Mouse (Mus musculus) gastrocnemius, postnatal 36 days (tissue): ENCODE data around the gene Bmf. TPM values are rescaled to one million over a fixed set of nuclear protein-coding genes. Genes with fewer than 3 reads are reported as not detected.

Source experiments
- DNase-seq, 2 experiments: peaks; one replicate each; pipeline ENCODE4 v3.0.0; 2022
- intact Hi-C: fragments of 180-260 bp; cut with DNase I; formaldehyde crosslinking; loops from one replicate; pipeline ENCODE4 v1.15.1; 2025
- total RNA-seq, 2 experiments: library from RNA; stranded (reverse); gene quantifications; 2 replicates each; pipeline ENCODE4 v1.2.3; 2021

The Bmf gene
- total RNA-seq, 2 experiments from 2014 or later, result 2.9 to 6.0 TPM

DNA sequence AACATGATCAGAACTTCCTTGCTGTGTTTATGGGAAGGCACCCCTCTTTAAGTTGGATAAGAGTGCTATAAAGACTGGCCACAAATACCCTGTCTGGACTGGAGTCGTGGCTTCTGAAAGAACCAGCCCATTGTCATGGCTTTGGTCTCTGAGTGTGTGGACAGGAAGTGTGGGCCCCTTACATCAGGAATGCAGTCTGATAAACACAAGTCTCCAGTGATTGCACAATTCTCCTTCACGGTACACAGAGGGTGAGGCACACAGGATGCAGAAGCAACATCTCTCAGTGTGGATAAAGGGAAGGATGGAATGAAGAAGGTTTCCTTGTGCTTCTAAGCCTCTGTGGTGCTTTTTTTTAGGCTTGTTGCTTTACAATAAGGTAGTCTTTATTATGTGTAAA, 27.2 kb downstream of the Bmf start:
- intact Hi-C loops, result no loop called here
- DNase-seq, result no peak

DNA sequence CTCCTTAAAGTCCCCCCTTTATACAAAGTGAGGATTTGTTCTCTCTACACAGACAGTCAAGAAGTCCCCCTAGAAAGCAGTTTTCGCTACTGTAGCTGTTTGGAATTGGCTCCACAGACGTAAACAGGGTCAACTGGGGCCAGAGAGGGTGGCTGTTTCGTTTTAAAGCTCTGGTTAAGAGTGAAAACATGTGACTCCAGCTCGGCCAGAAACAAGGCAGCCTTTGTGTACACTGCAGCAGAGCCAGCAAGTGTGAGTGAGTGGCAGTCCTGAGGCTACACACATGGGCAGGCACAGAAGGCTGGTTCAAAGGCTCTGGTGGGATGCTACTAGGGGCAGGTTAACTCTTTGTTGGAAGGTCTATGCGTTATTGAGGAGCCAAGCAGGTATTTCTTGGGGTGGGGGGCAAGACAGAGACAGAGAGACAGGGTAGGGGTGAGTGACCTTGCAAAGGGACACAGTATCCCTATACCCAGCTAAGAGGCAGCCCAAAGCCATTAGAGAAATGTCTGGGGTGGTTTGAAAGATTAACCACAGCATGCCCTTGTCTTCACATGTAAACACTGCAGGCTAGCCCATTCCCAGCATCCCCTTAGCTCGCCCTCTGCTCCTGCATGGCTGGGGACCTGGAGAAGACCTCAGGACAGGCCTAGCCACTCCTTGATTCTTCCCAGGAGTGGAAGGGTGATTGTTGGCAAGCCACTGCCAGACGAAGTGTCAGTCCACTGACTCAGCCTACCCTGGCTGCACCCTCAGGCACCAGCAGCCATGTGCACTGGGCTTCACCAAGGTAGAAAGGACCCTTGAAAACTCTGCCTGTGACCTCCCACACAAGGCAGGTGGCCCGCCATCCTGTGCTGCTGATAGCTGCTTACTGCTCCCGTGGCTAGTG, 29.2 kb downstream of the Bmf start:
- DNase-seq, result no peak
- intact Hi-C loops, result no loop called here

DNA sequence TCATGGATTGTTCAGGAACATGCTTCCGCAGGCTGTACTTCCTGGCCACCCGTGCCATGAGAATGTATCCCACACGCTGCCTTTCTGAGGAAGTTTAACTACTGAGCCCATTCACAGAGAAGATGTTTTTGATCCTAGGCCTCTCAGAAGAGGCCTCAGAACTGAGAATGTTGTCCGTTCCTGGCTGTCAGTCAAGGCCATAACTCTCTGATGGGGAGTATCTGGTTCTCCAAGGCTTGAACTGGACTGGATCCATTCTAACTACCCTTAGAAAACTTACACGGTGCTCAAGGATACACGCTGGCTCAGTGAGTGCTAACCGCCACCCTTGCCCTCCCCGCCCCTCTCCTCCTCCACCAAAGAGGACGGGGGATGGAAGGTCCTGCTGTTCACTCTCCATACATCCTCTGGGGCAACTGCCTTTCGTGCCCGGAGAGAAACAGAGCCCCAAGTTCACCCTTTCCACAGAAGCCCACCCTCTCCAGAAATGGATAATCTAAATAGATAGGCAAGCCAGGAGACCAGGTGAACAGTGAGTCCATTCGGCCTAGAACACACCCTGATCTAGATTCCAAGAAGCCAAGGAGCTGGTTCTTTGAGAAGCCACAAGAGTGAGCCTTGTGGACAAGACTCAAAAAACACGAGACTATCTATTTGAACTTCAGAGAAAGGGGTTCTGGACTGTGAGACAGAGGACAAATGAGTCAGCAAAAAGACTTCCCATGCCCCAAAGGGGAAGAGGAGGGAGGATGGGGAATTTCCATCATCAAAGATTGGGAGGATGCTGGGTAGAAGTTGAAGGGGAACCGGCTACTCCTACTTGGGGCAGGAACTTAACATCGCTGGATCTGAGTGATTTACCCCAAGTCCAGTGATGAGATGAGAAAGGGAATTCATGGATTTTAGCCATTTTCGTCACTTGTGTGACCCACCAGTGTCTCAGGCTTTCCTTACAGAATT, 36.8 kb downstream of the Bmf start:
- intact Hi-C loops, result loop anchor here (5.0 kb wide), 1 partner anchor 35 kb away; the partner anchor contains the start of gene Bmf
- DNase-seq, result no peak

DNA sequence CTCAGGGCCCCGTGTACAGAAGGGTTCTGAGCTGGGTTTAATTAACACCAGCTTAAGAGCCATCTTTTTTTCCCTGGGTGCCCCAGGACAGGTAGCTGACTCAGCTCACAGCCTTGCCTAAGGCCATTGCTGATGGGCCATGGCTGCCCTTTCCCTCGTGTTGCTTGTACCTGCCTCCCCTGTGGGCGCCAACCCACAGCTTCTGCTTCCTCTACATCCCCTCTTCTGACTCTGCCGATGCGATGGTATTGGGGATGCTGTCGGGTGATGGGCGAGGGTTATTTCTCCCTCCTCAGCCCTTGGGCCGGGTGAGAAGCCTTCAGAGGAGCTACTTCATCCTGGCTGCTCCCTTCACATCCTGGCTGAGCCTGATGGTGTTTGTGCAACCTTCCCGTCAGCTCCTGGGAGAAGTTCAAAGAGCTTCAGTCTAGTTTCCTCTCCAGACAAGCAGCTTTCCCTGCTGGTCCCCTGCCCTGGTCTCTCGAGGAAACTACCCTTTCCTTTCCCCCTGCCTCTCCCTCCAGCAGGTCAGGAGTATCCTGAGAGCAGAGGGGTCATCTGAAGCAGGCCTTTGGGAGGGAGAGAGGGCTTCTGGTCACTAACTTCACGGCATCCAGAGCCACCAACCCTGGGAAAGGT, 37.6 kb downstream of the Bmf start:
- DNase-seq, result peak in 1 of 2 experiments; percentile 11

DNA sequence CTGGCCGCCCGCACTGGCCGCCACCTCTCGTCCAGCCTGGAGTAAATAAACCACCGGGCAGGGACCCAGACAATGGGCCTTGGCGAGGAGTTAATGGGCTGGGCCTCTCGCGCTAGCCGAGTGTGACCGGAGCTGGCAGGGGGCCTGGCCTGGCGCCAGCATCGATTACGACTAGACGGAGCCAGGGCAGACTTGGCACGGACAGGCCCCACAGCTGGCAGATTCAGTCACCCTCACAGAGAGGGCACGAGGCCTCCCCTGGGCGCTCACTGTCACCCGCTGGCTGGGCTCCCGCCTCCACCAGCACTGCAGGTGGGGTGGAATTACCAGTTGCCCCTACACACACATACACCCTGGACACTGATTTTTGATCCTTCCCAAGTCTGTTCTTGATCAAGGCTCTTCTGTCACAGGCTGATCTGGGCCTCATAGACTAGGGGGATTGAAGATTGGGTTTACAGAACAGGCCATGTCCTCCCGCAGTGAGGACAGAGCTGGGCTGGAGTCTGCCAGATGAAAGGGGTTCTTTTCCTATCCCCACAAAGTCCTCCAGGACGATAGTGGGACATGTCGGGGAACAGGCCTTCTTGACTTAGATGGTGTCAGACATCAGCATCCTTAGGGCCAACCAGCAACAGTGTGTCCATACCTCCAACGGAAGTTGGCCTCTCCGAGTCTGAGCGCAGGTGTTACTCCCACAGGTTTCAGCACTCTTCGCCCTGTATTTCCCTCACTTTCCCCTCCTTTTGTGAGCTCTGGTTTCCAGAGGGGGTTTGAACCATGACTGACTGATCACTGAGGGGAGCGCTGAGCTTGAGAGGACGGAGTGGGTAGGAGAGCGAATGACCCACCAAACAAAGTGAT, 38.8 kb downstream of the Bmf start:
- DNase-seq, result peak; percentile 90
- intact Hi-C loops, result loop anchor here (5.0 kb wide), 1 partner anchor 37 kb away; the partner anchor contains the start of gene Bmf

More for the DNA sequence above, 37.6 kb downstream of the Bmf start:
- intact Hi-C loops, result loop anchor here (5.0 kb wide), 1 partner anchor 35 kb away; the partner anchor contains the start of gene Bmf

DNA sequence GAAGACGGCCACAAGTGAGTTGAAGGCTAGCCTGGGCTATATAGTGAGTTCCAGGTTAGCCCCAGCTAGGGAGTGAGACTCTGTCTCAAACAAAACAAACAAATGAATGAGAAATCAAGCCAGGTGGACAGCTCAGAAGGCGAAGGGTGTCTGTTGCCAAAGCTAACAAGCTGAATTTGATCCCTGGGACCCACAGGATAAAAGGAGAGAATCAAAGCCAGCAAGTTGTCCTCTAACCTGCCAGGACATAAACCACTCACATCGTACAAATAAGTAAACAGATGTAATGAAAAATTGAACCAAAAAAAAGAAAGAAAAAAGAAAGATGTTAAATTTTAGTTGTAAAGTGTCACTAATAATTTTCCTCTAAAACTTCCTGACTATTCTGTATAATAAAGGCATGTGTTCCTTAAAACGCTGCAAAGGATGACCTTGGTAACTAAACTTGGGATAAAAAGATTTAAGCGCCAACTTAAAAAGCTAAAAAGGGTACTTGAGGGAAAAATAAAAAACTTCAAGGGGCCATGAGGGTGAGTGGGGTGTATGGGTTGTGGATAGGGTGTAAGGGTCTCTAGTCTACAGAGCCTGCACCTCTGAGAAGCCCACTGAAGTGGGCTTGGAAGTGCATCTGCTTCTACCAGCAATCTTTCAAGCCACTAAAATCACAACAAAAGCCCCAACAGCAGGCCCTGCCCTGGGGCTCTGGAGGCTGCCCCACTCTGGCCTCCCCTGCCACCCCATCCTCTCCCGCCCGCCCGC, 39.6 kb downstream of the Bmf start:
- intact Hi-C loops, result loop anchor here (5.0 kb wide), 1 partner anchor 37 kb away; the partner anchor contains the start of gene Bmf
- DNase-seq, result no peak

DNA sequence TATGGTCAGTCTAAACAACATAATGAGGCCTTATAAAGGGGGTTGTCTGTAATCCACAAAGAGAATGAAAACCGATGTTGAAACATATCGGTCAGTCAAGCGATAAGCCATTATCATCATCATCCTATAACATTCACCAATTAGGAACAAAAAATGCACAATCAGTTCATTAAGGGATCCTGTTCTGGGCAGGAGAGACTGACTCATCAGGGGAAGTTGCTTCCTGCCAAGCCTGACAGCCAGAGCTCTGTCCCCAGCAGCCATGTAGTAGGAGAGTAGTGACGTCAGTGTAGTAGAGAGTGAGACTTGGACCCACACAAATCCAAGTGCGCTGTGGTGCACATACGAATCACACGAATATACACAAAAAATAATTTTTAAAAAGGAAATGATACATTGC, 42.4 kb downstream of the Bmf start:
- DNase-seq, result no peak
- intact Hi-C loops, result no loop called here

DNA sequence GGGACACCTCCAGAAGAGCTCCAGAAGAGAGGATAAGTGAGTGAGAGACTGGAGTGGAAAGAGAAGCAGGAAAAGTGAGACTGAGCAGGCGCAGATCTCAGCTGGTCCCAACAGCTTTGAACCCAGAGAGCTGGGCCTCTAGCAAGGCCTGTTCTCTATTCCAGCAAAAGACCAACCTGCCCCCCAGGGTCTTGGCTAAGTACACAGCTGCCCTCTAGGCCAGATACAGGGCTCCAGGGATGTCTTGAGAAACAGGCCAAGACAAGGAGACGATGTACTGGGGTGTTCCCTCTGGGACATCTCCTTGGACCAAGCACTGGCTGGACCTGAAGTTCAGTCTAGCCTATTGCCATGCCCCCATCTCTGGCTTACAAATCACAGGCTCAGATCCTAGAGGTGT, 49.3 kb downstream of the Bmf start:
- DNase-seq, result no peak
- intact Hi-C loops, result no loop called here

DNA sequence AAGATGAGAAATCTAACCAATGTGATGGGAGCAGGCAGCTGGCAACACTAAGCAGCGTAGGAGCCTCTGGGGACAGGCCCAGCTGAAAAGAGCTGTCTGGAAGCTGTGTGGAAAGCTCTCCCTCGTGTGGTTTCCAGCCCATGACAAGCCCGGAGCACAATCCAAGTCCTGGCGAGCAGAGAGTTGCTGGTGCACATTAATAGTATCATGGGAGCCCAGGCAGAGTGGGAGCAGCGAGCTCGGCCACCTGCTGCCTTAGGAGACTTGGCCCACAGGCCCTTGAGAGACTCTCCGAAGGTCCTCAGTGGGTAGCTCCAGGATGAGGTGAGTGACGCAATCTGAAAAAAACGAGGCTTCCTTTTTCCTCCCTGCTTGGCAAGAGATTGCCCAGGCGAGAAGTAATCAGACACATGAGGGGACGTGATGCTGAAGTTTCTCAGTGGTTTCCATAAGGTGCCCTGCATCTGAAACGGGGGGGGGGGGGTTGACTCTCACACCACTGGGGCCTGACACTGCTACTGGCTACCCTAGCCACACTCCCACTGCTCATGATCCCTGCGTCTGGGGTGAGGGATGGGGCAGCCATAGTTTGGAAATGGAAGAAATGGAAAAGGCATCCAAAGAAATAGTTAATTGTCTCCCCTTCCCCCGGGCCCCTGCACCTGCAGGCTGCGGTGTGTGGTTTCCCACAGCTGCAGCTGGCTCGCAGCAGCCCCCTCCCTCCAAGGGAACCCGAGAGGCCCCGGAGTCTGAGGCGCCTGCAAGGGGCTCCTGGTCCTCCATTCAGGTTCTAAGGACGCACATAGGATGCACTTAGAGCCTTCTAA, 50.1 kb downstream of the Bmf start:
- DNase-seq, result peak; percentile 46 to 51
- intact Hi-C loops, result loop anchor here (5.0 kb wide), 1 partner anchor 38 kb away; no protein-coding TSS in a partner anchor

DNA sequence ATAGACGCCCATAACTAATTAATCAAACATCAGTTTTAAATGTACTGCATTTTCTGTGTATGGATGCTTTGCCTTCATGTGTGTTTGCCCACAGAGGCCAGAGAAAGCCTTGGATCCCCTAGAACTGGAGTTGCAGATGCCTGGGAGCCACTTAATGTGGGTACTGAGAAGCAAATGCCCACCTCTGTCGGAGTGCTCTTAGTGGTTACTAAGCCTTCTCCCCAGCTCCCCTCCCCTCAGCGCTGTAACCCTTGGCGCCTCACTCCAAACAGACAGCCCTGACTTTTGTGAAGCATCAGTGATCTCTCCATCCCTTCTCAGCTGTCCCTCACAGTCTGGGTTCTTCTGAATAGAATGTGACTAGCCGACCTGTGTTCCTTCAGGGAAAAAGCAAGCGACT, 51.0 kb downstream of the Bmf start:
- DNase-seq, result no peak
- intact Hi-C loops, result loop anchor here (5.0 kb wide), 1 partner anchor 39 kb away; no protein-coding TSS in a partner anchor

DNA sequence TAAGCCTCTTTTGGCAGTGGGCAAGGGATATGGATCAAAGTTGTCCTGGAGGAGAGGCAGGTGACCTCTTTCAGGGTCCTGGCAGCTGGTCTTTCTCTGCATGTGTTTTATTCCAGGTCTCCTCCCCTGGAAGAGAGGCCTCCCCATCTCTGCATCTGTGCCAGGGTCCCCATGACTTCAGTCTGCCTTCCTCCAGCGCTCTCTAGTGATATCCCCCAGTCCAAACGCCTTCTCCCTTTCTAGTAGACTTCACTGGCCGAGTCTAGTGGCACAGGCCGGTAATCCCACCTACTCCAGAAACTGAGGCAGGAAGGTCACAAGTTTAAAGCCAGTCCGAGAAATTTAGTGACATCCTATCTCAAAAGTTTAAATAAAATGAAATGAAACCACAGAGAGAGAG, 51.6 kb downstream of the Bmf start:
- intact Hi-C loops, result loop anchor here (5.0 kb wide), 1 partner anchor 39 kb away; no protein-coding TSS in a partner anchor
- no peak for DNase-seq

DNA sequence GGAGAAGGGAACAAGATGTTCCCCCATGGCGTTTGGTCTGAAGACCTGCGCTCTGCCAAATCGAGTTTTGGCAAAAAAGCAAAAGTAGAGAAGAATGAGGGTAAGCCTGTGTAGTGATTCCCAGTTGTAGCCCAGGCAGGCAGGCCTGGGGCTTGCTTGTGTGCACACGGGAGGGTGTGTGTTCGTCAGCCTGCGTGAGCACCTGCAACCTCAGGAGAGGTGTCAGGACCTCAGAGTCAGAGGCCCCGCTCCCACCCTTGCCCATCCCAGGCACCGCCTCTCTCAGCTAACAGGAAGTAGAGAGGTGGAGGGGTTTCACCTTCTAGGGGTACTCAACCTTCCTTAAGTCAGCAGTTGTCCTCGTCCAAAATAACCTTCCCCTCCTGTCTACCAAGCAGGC, 54.5 kb downstream of the Bmf start:
- no peak for DNase-seq
- intact Hi-C loops, result loop anchor here (5.0 kb wide), 1 partner anchor 42 kb away; no protein-coding TSS in a partner anchor

DNA sequence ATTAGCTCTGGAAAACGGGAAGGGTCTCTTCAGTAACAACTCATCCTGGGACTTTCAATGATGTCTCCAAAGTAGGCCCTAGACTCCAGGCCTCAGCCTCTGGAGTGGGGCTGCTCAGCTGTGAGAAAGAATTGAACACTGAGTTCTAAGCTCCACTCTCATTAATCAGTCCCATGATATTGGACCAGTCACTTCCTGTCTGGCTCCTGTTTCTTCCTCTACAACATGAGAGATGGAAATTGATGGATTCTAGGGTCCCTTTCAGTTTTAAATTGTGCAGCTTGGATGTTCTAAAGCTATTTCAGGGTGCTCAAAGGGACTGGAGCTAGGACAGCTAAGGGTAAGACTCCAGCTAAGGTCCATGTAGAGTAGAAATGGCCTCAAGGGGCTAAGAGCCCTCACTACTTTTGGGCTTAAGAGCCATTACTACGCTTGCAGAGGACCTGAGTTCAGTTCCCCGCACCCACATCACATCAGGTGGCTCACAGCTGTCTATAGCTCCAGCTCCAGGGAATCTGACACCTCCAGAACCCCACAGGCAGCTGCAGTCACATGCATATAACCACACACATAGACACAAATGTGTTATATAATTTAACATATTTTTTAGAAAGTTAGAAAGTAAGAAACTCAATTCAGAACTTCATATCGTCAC, 57.6 kb downstream of the Bmf start:
- intact Hi-C loops, result no loop called here
- no peak for DNase-seq

DNA sequence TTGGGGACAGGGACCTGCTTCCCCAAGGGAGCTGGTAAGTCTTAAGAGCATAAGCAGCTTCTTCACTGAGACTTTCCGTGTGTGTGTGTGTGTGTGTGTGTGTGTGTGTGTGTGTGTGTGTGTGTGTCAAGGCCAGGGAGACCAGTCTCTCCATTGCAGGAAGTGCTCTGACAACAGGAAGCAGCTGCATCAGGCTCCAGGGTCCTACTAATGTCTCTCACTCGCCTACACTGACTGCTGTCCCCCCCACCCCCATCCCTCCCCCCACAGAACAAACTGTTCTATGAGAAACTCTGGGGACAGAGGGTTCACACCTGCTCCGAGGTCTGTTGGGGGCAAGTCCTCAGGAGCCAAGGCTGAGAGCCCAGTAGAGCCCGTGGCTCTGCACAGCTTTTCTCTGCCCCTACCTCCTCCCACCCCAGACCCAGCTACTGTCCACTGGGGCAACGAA, 58.2 kb downstream of the Bmf start:
- intact Hi-C loops, result no loop called here
- DNase-seq, result no peak

DNA sequence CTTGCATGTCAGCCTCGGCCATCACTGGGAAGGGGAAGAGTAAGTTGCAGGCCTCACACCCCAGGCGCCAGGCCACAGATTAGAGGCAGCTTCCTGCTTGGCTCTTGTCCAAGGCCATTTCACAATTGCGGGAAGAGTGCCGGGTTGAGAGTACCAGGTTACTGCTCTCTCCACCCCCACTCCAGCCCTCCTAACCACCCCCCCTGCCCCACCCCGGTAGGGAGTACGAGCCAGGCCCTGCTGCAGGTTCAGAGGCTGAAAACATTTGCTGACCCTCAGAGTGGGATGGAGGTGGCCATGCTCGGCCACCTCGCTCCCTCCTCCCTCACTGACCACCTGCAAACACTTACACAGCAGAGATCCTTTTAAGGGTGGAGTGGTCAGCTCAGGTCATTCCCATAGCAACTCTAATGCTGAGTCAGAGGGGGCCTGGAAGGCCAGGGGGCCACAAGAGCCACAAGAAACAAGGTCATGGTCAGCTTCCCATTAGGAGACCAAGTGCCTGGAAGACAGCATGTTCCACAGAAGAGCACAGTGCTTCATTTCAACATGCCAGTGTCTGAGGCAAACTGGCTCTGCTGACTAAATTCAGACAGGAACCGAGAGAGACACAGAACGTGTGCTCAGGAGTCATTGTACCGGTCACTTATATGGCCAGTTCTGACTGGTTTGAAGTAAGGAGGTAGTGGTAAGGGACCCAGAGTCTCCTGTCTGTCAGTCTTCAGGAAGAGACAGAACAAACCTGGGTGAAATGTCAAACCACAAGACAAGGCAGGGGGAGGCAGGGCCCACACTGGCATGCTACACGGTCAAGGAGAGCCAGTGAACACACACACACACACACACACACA, 59.0 kb downstream of the Bmf start:
- peak; percentile 49 to 55 for DNase-seq
- intact Hi-C loops, result no loop called here

DNA sequence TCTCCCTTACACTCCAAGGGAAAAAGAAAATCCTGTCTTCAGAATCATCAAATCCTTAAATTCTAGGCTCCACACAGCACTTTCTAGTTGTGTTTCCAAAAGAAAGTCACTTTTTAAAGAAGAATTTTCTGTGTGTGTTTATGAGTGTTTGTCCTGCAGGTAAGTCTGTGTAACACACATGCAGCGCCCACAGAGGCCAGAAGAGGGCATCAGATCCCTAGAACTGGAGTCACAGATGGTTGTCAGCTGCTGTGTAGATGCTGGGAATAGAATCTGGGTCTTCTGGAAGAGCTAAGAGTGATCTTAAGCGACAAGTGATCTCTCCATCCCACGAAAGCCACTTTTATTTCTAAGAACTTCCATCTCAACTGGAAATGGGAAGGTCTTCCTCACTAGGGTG, 61.7 kb downstream of the Bmf start:
- DNase-seq, result no peak
- intact Hi-C loops, result loop anchor here (1.0 to 5.0 kb wide), 2 partner anchors 59 to 118 kb away; partner anchors contain the start of gene Bmf
